Mouse (Mus musculus) embryonic facial prominence, embryonic 14.5 days (tissue): ENCODE data around the gene Dpp8. TPM values are rescaled to one million over a fixed set of nuclear protein-coding genes. Genes with fewer than 3 reads are reported as not detected.
"Not testable (repeated sequence)": the region's sequence is repeated elsewhere in the genome, so short reads cannot be mapped to it uniquely, and the experiment has no call there.

Experiments used
- ATAC-seq: fragments of 200-750 bp; cut with Nextera tagmentation; 2 replicates; pipeline ENCODE4 v1.8.0; 2017; ENCODE audit warnings: low read depth, moderate number of reproducible peaks, moderate TSS enrichment
- DNase-seq: peaks from one replicate; pipeline ENCODE4 v3.0.0-alpha.2; 2015; ENCODE audit warnings: low spot score
- H3K27ac ChIP-seq: fragments of 300-500 bp; sonication (generic); replicated peaks from 2 replicates; pipeline ENCODE4 v1.5.1; 2014; ENCODE audit warnings: low read depth, mild to moderate bottlenecking, low read length, moderate library complexity
- H3K27me3 ChIP-seq: fragments of 300-500 bp; sonication (generic); replicated peaks from 2 replicates; pipeline ENCODE4 v1.6.1; 2014; ENCODE audit warnings: low read length; ENCODE audit not compliant: control insufficient read depth, insufficient read depth
- H3K36me3 ChIP-seq: fragments of 300-500 bp; sonication (generic); 2 replicates; pipeline ENCODE4 v1.6.1; 2014; ENCODE audit warnings: low read length, mixed read lengths; ENCODE audit not compliant: control insufficient read depth, insufficient read depth
- H3K4me1 ChIP-seq: fragments of 300-500 bp; sonication (generic); 2 replicates; pipeline ENCODE4 v1.6.1; 2014; ENCODE audit warnings: antibody characterized with exemption, low read length; ENCODE audit not compliant: control insufficient read depth, insufficient read depth
- H3K4me2 ChIP-seq: fragments of 300-500 bp; sonication (generic); 2 replicates; pipeline ENCODE4 v1.6.1; 2014; ENCODE audit warnings: low read depth, mild to moderate bottlenecking, low read length, moderate library complexity, mixed read lengths
- H3K4me3 ChIP-seq: fragments of 300-500 bp; sonication (generic); 2 replicates; pipeline ENCODE4 v1.5.1; 2014; ENCODE audit warnings: low read depth, mild to moderate bottlenecking, low read length
- H3K9ac ChIP-seq: fragments of 300-500 bp; sonication (generic); 2 replicates; pipeline ENCODE4 v1.6.1; 2014; ENCODE audit warnings: low read depth, mild to moderate bottlenecking, low read length, moderate library complexity, mixed read lengths
- H3K9me3 ChIP-seq: fragments of 300-500 bp; sonication (generic); 2 replicates; pipeline ENCODE4 v1.6.1; 2016; ENCODE audit warnings: low read length; ENCODE audit not compliant: control insufficient read depth
- WGBS: fragments of 180-500 bp; shearing (Covaris S2); extraction: QIAGEN DNeasy Blood & Tissue Kit; methylation state at CpG from one replicate; pipeline ENCODE4 v1.1.7; 2014; 5-methylcytosine and 5-hydroxymethylcytosine counted together
- polyA plus RNA-seq: library from polyadenylated mRNA; unstranded; fragments of >200 nt; fragmentation: Nextera tagmentation; extraction: Ambion mirVana; gene quantifications from 2 replicates; pipeline ENCODE4 v1.2.1, GENCODE M21; 2014

The Dpp8 gene
- polyA plus RNA-seq, result 31.7 and 32.2 TPM in 2 replicates

DNA sequence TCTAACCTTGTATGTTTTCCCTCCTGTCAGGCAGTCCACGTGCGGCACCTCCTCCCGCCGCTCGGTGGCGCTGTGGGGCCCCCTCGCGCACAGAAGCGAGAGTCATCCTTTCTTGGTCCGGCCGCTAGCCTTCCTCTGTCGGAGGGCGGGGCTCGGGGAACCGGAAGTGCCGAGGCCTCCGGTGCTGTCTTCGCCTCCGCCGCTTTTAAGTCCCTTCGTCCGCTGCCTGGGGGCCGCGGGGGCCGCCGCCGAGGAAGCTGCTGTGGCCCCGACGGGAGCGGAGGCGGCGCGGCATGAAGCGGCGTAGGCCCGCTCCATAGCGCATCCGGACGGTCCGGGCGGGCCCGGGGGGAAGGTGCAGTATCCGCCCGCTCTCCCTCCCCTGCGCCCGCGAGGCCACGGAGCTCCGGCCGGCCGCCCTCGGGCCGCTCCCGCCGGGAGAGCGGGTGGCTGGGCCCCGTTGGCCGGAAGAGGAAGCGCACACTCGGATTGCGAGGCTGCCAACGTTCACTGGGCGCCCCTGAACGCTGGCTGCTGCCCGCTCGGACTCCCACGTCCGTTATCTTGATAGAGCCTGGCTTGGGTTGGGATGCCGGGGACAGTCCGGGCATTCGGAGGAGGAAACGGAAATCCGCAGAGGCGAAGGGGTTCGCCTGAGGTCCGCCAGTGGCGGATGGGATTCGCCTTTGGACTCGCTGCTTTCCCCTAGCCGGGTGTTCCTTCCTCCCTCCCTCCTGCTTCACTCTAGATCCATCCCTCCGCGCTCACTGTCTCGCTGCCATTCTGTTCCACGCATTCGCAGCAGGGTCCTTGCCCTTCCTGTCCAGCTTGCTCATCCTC is at the start of gene Dpp8:
TSS of gene Dpp8 (plus strand) at position 146 of the 840 bp plus-strand sequence.
- under 1% methylated on average over 42 of the region's 85 CpGs for whole genome bisulfite sequencing
- Histone ChIP-seq H3K36me3 (peaks cover 9% of the 10 kb centered on the region), H3K4me3 (peak within 1 kb of the TSS; percentile 99), H3K27me3 (no peaks in the 10 kb centered on the region), H3K9ac (peak within 1 kb of the TSS; percentile 98), H3K4me2 (peak within 1 kb of the TSS; percentile 61), H3K9me3 (no peaks in the 10 kb centered on the region), H3K4me1 (peaks cover 6% of the 10 kb centered on the region), H3K27ac (peak within 1 kb of the TSS; percentile 89)
- ATAC-seq, result peak; percentile 96
- DNase-seq, result peak; percentile 96

DNA sequence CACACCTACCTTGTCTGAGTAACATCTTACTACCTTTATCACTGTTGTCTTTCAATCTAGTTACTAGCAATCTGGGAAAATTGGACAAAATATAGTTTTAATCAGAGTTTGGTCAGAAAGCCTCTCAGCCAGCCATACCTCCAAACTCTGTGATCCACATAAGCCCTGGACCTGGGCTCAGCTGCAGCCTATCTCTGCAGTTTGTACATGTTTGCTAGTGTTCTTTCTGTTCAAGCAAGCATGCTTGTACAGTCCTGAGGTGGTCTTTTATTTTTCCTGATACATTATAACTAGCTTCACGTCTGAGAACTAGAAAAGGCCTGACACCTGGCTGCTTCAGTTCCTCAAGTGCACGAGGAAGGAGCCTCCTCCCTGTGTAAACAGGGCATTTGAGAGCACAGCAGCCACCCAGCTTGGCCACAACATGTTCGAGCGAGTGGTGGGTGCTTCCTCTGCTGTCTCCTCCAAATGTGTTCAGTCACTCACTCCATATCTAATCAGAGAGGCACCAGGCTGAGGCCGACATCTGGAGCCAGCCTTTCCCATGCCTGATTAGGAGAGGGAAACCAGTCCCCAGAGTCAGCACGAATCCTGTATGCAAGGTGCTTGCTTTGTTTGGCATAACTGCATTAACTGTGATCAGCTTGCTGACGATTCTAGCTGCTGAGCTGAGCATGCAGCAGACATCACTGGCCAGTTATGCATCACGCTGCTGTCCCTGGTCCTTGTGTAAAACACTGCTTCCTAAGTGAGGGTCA is 47.0 kb upstream of the Dpp8 start:
- Histone ChIP-seq H3K27me3 (no peaks in the 10 kb centered on the region), H3K4me2 (no peak overlapping the region), H3K36me3 (peaks cover 87% of the 10 kb centered on the region), H3K9me3 (no peaks in the 10 kb centered on the region), H3K4me1 (no peaks in the 10 kb centered on the region), H3K27ac (no peak overlapping the region), H3K4me3 (no peak overlapping the region), H3K9ac (no peak overlapping the region)
- WGBS, result 71% methylated on average over 8 of the region's 8 CpGs
- ATAC-seq (no peak), DNase-seq (no peak)

DNA sequence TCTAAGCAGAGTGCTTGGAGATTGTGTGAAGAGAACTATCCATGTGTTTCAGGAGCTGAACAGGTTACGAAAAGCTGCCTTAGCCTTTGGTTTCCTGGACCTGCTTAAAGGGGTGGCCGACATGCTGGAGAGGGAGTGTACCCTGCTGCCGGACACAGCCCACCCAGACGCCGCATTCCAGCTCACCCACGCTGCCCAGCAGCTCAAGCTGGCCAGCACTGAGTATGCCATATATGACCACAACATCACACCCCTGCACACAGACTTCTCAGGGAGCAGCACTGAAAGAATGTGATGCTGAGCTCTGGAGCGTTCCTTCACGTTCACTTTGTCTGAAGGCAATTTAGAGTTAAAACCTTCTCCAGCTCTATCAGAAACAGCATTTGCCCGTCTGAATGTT is 46.4 kb upstream of the Dpp8 start:
- no peak for ATAC-seq

DNA sequence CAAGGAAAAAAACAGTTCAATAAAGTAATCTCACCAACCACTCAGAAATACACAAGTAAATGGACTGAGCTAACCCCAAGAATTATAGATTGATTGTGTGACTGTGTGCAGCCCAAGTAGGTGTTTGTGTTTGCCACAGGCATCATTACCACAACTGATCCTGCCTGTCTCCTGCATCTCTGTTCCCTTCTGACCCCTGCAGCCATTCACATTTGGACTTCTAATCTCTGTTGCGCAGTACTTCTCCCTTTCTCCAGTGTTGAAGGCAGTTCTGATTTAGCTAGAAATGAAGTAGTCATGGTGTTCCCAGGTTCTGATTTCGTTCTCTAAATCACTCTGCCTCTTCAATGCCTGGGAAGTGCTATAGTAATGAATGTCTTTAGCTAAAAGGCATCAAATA is 44.6 kb upstream of the Dpp8 start:
- no peak overlapping the region for H3K27ac ChIP-seq
- no peak overlapping the region for H3K4me3 ChIP-seq
- H3K27me3 ChIP-seq, result no peaks in the 10 kb centered on the region
- DNase-seq, result no peak
- H3K36me3 ChIP-seq, result peaks cover 87% of the 10 kb centered on the region
- no peak for ATAC-seq
- no peak overlapping the region for H3K4me2 ChIP-seq
- no peaks in the 10 kb centered on the region for H3K9me3 ChIP-seq
- no peak overlapping the region for H3K9ac ChIP-seq
- no peaks in the 10 kb centered on the region for H3K4me1 ChIP-seq
- WGBS, result 90% methylated on average over 2 of the region's 2 CpGs

More for the DNA sequence above, 46.4 kb upstream of the Dpp8 start:
- WGBS, result 82% methylated on average over 9 of the region's 9 CpGs
- H3K4me2 ChIP-seq, result no peak overlapping the region
- H3K27ac ChIP-seq, result no peak overlapping the region
- no peaks in the 10 kb centered on the region for H3K9me3 ChIP-seq
- H3K4me1 ChIP-seq, result no peaks in the 10 kb centered on the region
- DNase-seq, result no peak
- H3K36me3 ChIP-seq, result peaks cover 87% of the 10 kb centered on the region
- no peak overlapping the region for H3K9ac ChIP-seq
- H3K4me3 ChIP-seq, result no peak overlapping the region
- no peaks in the 10 kb centered on the region for H3K27me3 ChIP-seq

DNA sequence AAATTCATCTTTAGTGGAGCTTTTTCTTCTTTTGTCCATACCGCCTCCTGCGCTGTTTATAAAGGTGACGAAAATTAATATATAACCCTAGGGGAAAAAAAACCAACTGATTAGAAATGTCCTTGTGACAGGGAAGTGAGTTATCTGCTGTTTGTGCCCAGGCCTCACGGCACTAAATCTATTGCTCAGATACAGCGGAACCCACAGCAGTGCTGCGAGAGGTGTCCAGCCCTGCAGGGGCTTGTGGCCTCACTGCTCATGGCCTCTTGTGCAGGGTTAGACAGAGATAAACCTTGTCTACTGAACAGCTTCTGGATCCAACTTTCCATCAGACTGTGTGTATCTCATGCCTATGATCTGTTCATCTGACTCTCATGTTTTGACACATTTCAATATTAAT is 43.8 kb upstream of the Dpp8 start:
- Histone ChIP-seq H3K4me3 (no peak overlapping the region), H3K4me2 (no peak overlapping the region), H3K27me3 (no peaks in the 10 kb centered on the region), H3K4me1 (no peaks in the 10 kb centered on the region), H3K9ac (no peak overlapping the region), H3K9me3 (no peaks in the 10 kb centered on the region), H3K36me3 (peaks cover 84% of the 10 kb centered on the region), H3K27ac (no peak overlapping the region)
- ATAC-seq (no peak), DNase-seq (no peak)
- 89% methylated on average over 6 of the region's 6 CpGs for WGBS

DNA sequence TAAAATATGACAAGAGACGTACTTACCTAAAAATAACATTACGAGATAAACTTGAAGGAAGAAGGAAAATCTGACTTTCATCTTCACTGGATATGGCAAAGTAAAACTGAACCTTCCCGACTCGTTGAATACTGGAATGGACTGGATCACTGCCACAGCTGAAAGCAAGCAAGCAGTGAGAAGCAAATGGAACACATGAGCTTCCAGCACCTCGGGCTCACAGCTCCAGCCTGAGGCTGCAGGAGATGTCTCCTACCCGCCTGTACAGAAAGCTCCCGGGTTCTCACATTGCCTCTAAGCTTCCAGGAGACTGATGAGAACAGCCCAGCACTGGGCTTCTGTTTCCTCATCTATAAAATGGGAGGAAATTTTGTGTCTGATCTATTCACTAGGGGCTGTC is 41.9 kb upstream of the Dpp8 start:
- Histone ChIP-seq H3K36me3 (peaks cover 69% of the 10 kb centered on the region), H3K4me1 (no peaks in the 10 kb centered on the region), H3K27ac (no peak overlapping the region), H3K27me3 (no peaks in the 10 kb centered on the region), H3K4me2 (no peak overlapping the region), H3K4me3 (no peak overlapping the region), H3K9ac (no peak overlapping the region), H3K9me3 (no peaks in the 10 kb centered on the region)
- DNase-seq (no peak), ATAC-seq (no peak)
- WGBS, result 84% methylated on average over 7 of the region's 7 CpGs

DNA sequence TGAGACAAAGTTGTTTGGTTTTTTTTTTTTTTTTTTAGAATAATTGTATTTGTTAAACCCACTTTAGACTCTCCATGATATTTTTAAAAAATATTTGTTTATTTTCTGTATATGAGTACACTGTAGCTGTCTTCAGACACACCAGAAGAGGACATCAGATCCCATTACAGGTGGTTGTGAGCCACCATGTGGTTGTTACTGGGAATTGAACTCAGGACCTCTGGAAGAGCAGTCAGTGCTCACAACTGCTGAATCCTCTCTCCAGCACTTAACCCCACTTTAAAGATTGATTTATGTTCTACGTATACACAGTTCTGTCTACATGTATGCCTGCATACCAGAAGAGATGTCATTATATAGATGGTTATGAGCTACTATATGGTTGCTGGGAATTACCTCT is 36.8 kb upstream of the Dpp8 start:
- H3K4me2 ChIP-seq, H3K4me3 ChIP-seq, ATAC-seq, H3K27me3 ChIP-seq, H3K27ac ChIP-seq, H3K9me3 ChIP-seq, H3K4me1 ChIP-seq, DNase-seq, H3K9ac ChIP-seq: not testable (repeated sequence)
- peaks cover 68% of the 10 kb centered on the region for H3K36me3 ChIP-seq
- 85% methylated on average over 1 of the region's 1 CpGs for WGBS

DNA sequence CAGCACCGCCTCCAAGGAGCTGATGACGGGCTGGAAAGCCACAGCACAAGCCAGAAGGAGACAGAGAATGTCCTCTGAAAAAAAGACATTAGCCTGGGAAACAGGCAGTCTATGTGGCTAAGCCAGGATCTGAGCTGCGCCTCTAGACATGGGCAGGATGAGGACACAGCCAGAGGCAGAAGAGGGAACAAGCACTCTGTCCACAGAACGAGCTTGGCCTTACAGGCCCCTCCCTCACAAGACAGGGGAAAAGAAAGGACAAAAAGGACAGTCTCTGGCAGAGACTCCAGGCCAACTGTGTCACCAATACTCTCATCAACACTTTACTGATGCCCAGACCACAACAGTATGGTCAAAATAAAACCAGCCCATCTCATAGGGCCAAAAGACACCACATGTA is 30.7 kb upstream of the Dpp8 start:
- Histone ChIP-seq H3K4me2 (no peak overlapping the region), H3K9ac (no peak overlapping the region), H3K36me3 (peaks cover 74% of the 10 kb centered on the region), H3K27me3 (no peaks in the 10 kb centered on the region), H3K4me1 (no peaks in the 10 kb centered on the region), H3K27ac (no peak overlapping the region), H3K9me3 (no peaks in the 10 kb centered on the region), H3K4me3 (no peak overlapping the region)
- no peak for ATAC-seq
- WGBS, result 60% methylated on average over 4 of the region's 4 CpGs
- no peak for DNase-seq
